Mouse (Mus musculus): ENCODE data around the gene Icam5. TPM values are rescaled to one million over a fixed set of nuclear protein-coding genes. Genes with fewer than 3 reads are reported as not detected.
A peak's percentile ranks its signal among the peaks of the same experiment; 100 is the strongest.
"Not testable (repeated sequence)": the region's sequence is repeated elsewhere in the genome, so short reads cannot be mapped to it uniquely, and the experiment has no call there.

Icam5 gene
- polyA plus RNA-seq, 1 experiment from 2014 or later: not detected

- no peak overlapping the region for H3K4me2 ChIP-seq (ENCODE audit: low read length)
- 53% methylated on average over 5 of the region's 5 CpGs for whole genome bisulfite sequencing
- H3K9ac ChIP-seq (ENCODE audit: low read length): no peak overlapping the region
- H3K4me3 ChIP-seq (ENCODE audit: control insufficient read depth in 1 of 2, insufficient read depth in 1 of 2, low read depth in 1 of 2, low read length in 2 of 2): no peak overlapping the region
- H3K4me1 ChIP-seq (ENCODE audit: control insufficient read depth in 2 of 2, insufficient read depth in 2 of 2, low read length in 2 of 2): peaks cover 6% of the 10 kb centered on the region in 2 experiments
- ATAC-seq (ENCODE audit: insufficient number of reproducible peaks, insufficient read depth, low FRiP score, low read depth): no peak
- H3K36me3 ChIP-seq (ENCODE audit: control insufficient read depth, insufficient read depth, low read length): no peaks in the 10 kb centered on the region
- H3K27ac ChIP-seq (replicated peaks in 1 of 2; ENCODE audit: control insufficient read depth in 1 of 2, insufficient read depth in 1 of 2, low read depth in 2 of 2, low read length in 2 of 2): no peak overlapping the region
- H3K9me3 ChIP-seq (ENCODE audit: control insufficient read depth, low read length): no peaks in the 10 kb centered on the region
- H3K27me3 ChIP-seq (ENCODE audit: control insufficient read depth, insufficient read depth, low read length): 0 out of 2 replicates have a peak, but pooled peaks cover 2% of the 10 kb centered on the region
Measured at GRCm38 (mm10) chr9:20993165-20993898, 38.5 kb upstream of the Icam5 start.

DNA sequence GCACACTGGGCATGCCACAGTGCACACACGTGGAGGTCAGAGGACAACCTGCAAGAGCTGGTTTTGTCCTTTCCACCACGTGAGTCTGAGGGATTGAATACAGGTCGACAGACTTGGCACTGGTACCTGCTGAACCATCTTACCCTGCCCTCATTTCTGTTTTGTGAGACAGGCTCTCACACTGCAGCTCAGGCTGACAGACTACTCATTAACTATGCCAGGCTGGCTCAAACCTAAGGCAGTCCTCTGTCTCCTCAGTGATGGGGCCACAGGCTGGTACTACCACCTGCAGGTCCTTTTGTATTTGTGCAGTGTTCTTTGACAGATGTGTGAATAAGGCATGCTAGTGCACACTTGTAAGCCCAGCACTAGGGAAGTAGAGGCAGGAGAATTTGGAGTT, 36.8 kb upstream of the Icam5 start:
- H3K4me3 ChIP-seq (ENCODE audit: control insufficient read depth in 1 of 2, insufficient read depth in 1 of 2, low read depth in 1 of 2, low read length in 2 of 2): no peak overlapping the region
- peaks cover 6% of the 10 kb centered on the region in 2 experiments for H3K4me1 ChIP-seq (ENCODE audit: control insufficient read depth in 2 of 2, insufficient read depth in 2 of 2, low read length in 2 of 2)
- no peaks in the 10 kb centered on the region for H3K36me3 ChIP-seq (ENCODE audit: control insufficient read depth, insufficient read depth, low read length)
- no peak for ATAC-seq (ENCODE audit: insufficient number of reproducible peaks, insufficient read depth, low FRiP score, low read depth)
- H3K9ac ChIP-seq (ENCODE audit: low read length): no peak overlapping the region
- H3K27me3 ChIP-seq (ENCODE audit: control insufficient read depth, insufficient read depth, low read length): no peaks in the 10 kb centered on the region
- no peak overlapping the region for H3K27ac ChIP-seq (replicated peaks in 1 of 2; ENCODE audit: control insufficient read depth in 1 of 2, insufficient read depth in 1 of 2, low read depth in 2 of 2, low read length in 2 of 2)
- WGBS: 64% methylated on average over 3 of the region's 3 CpGs
- no peak overlapping the region for H3K4me2 ChIP-seq (ENCODE audit: low read length)
- no peaks in the 10 kb centered on the region for H3K9me3 ChIP-seq (ENCODE audit: control insufficient read depth, low read length)

- no peak for ATAC-seq (ENCODE audit: insufficient number of reproducible peaks, insufficient read depth, low FRiP score, low read depth)
- Histone ChIP-seq H3K4me1 (ENCODE audit: control insufficient read depth in 2 of 2, insufficient read depth in 2 of 2, low read length in 2 of 2) (no peaks in the 10 kb centered on the region; a peak in 1 of 4 replicates), H3K27ac (replicated peaks in 1 of 2; ENCODE audit: control insufficient read depth in 1 of 2, insufficient read depth in 1 of 2, low read depth in 2 of 2, low read length in 2 of 2) (no peak overlapping the region), H3K27me3 (ENCODE audit: control insufficient read depth, insufficient read depth, low read length) (no peaks in the 10 kb centered on the region), H3K4me2 (ENCODE audit: low read length) (no peak overlapping the region), H3K9me3 (ENCODE audit: control insufficient read depth, low read length) (no peaks in the 10 kb centered on the region), H3K36me3 (ENCODE audit: control insufficient read depth, insufficient read depth, low read length) (no peaks in the 10 kb centered on the region), H3K9ac (ENCODE audit: low read length) (no peak overlapping the region), H3K4me3 (ENCODE audit: control insufficient read depth in 1 of 2, insufficient read depth in 1 of 2, low read depth in 1 of 2, low read length in 2 of 2) (no peak overlapping the region)
- WGBS: 82% methylated on average over 8 of the region's 8 CpGs
Measured at GRCm38 (mm10) chr9:20997065-20997464, 34.8 kb upstream of the Icam5 start.

DNA sequence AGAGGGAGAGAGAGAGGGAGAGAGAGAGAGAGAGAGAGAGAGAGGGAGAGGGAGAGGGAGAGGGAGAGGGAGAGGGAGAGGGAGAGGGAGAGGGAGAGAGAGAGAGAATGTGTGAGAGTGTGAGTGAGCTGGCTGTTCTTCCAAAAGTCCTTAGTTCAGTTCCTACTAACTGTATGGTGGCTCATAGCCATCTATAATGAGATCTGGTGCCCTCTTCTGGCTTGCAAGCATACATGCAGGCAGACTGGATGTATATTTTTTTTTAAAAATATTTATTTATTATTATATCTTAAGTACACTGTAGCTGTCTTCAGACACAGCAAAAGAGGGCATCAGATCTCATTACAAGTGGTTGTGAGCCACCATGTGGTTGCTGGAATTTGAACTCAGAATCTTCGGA, 33.5 kb upstream of the Icam5 start:
- H3K9me3 ChIP-seq (ENCODE audit: control insufficient read depth, low read length); H3K36me3 ChIP-seq (ENCODE audit: control insufficient read depth, insufficient read depth, low read length); H3K9ac ChIP-seq (ENCODE audit: low read length); H3K27ac ChIP-seq (replicated peaks in 1 of 2; ENCODE audit: control insufficient read depth in 1 of 2, insufficient read depth in 1 of 2, low read depth in 2 of 2, low read length in 2 of 2); H3K4me3 ChIP-seq (ENCODE audit: control insufficient read depth in 1 of 2, insufficient read depth in 1 of 2, low read depth in 1 of 2, low read length in 2 of 2); H3K27me3 ChIP-seq (ENCODE audit: control insufficient read depth, insufficient read depth, low read length); ATAC-seq (ENCODE audit: insufficient number of reproducible peaks, insufficient read depth, low FRiP score, low read depth); H3K4me1 ChIP-seq (ENCODE audit: control insufficient read depth in 2 of 2, insufficient read depth in 2 of 2, low read length in 2 of 2); H3K4me2 ChIP-seq (ENCODE audit: low read length): not testable (repeated sequence)
- WGBS: 67% methylated on average over 1 of the region's 1 CpGs

DNA sequence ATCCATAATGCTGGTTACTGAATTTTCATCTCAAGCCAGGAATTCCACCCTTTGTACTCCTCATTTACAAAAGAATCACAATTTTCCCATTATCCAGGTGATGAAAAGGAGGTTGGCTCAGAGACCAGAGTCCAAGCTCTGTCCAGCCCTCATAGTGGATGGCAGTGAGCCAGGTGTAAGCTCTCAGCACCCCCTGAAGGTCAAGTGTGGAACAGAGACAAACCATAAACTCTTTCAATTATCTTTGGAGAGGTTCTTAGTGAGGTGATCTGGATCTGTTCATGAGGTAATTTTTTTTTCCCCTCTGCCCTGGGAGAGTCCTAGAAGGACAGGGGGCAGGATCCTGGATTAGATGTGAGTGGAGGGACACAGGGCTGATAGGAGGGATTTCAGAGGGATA, 31.1 kb upstream of the Icam5 start:
- H3K9me3 ChIP-seq (ENCODE audit: control insufficient read depth, low read length): no peaks in the 10 kb centered on the region
- no peaks in the 10 kb centered on the region for H3K27me3 ChIP-seq (ENCODE audit: control insufficient read depth, insufficient read depth, low read length)
- no peak overlapping the region for H3K4me2 ChIP-seq (ENCODE audit: low read length)
- no peak for ATAC-seq (ENCODE audit: insufficient number of reproducible peaks, insufficient read depth, low FRiP score, low read depth)
- peaks cover 3 to 6% of the 10 kb centered on the region in 2 experiments; a peak in 2 of 4 replicates for H3K4me1 ChIP-seq (ENCODE audit: control insufficient read depth in 2 of 2, insufficient read depth in 2 of 2, low read length in 2 of 2)
- H3K27ac ChIP-seq (replicated peaks in 1 of 2; ENCODE audit: control insufficient read depth in 1 of 2, insufficient read depth in 1 of 2, low read depth in 2 of 2, low read length in 2 of 2): no peak overlapping the region
- H3K4me3 ChIP-seq (ENCODE audit: control insufficient read depth in 1 of 2, insufficient read depth in 1 of 2, low read depth in 1 of 2, low read length in 2 of 2): no peak overlapping the region
- H3K36me3 ChIP-seq (ENCODE audit: control insufficient read depth, insufficient read depth, low read length): peaks cover 16% of the 10 kb centered on the region
- no peak overlapping the region for H3K9ac ChIP-seq (ENCODE audit: low read length)

DNA sequence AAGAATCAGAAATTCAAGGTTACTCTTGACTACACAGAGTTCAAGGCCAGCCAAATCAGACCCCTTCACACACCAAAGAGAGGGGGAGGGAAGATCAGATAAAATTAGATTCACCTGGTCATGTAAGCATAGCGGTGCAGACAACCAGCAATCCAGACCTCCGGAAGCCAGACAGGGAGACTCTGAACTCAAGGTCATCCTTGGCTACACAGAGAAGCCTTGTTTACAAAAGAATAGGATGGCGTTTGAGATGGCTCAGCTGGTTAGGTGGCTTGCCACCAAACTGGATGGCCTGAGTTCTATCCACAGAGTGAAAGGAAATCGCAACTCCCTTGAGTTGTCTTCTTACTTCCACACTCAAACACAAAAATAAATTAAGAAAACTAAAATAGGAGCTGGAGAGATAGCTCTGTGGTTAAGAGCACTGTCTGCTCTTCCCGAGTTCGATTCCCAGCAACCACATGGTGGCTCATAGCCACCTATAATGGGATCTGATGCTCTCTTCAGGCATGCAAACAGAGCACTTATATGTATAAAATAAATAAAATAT, 30.1 kb upstream of the Icam5 start:
- Histone ChIP-seq H3K9me3 (ENCODE audit: control insufficient read depth, low read length) (no peaks in the 10 kb centered on the region), H3K9ac (ENCODE audit: low read length) (peak overlapping the region; percentile 11; the same call in 1 of the 2 replicates), H3K4me2 (ENCODE audit: low read length) (no peak overlapping the region), H3K27me3 (ENCODE audit: control insufficient read depth, insufficient read depth, low read length) (no peaks in the 10 kb centered on the region), H3K4me1 (ENCODE audit: control insufficient read depth in 2 of 2, insufficient read depth in 2 of 2, low read length in 2 of 2) (peaks cover 3 to 6% of the 10 kb centered on the region in 2 experiments; a peak in 2 of 4 replicates), H3K4me3 (ENCODE audit: control insufficient read depth in 1 of 2, insufficient read depth in 1 of 2, low read depth in 1 of 2, low read length in 2 of 2) (no peak overlapping the region), H3K27ac (replicated peaks in 1 of 2; ENCODE audit: control insufficient read depth in 1 of 2, insufficient read depth in 1 of 2, low read depth in 2 of 2, low read length in 2 of 2) (no peak overlapping the region), H3K36me3 (ENCODE audit: control insufficient read depth, insufficient read depth, low read length) (peaks cover 26% of the 10 kb centered on the region)
- ATAC-seq (ENCODE audit: insufficient number of reproducible peaks, insufficient read depth, low FRiP score, low read depth): no peak
- WGBS: 63% methylated on average over 6 of the region's 6 CpGs

DNA sequence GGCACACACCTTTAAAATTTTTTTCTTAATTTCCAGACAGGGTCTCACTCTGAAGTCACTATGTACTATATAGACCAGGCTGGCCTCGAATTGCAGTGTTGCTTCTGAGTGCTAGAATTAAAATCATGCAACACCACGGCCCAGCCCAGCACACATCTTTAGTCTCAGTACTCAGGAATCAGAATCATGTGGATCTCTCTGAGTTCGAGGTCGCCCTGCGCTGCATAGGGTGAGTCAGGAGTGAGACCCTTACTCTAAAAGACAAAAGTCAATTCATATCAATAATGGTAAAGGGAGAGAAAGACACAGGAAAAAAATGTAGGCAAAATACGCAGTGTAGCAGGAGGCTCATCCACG, 29.6 kb upstream of the Icam5 start:
- Histone ChIP-seq H3K27ac (replicated peaks in 1 of 2; ENCODE audit: control insufficient read depth in 1 of 2, insufficient read depth in 1 of 2, low read depth in 2 of 2, low read length in 2 of 2) (peak overlapping the region; percentile 78 to 85), H3K9ac (ENCODE audit: low read length) (peak overlapping the region; percentile 90), H3K4me2 (ENCODE audit: low read length) (peak overlapping the region; percentile 90), H3K9me3 (ENCODE audit: control insufficient read depth, low read length) (no peaks in the 10 kb centered on the region), H3K27me3 (ENCODE audit: control insufficient read depth, insufficient read depth, low read length) (no peaks in the 10 kb centered on the region), H3K4me1 (ENCODE audit: control insufficient read depth in 2 of 2, insufficient read depth in 2 of 2, low read length in 2 of 2) (peaks cover 3 to 6% of the 10 kb centered on the region in 2 experiments; a peak in 2 of 4 replicates), H3K4me3 (ENCODE audit: control insufficient read depth in 1 of 2, insufficient read depth in 1 of 2, low read depth in 1 of 2, low read length in 2 of 2) (peak overlapping the region; percentile 86 to 88), H3K36me3 (ENCODE audit: control insufficient read depth, insufficient read depth, low read length) (peaks cover 31% of the 10 kb centered on the region)
- no peak for ATAC-seq (ENCODE audit: insufficient number of reproducible peaks, insufficient read depth, low FRiP score, low read depth)
- WGBS: 14% methylated on average over 7 of the region's 7 CpGs
